Mouse (Mus musculus) stomach, embryonic 14.5 days (tissue): ENCODE measurements around the gene Kcna1. TPM values are rescaled to one million over a fixed set of nuclear protein-coding genes. Genes with fewer than 3 reads are reported as not detected.

Source experiments
- ATAC-seq: fragments of 200-750 bp; cut with Nextera tagmentation; 2 replicates; pipeline ENCODE4 v1.8.0; 2017; ENCODE audit warnings: low read depth, moderate TSS enrichment; ENCODE audit not compliant: insufficient number of reproducible peaks, insufficient read depth, low FRiP score
- H3K27ac ChIP-seq: fragments of 300-500 bp; sonication (generic); 2 replicates; pipeline ENCODE4 v1.5.1; 2014; ENCODE audit warnings: mild to moderate bottlenecking, low read length, moderate library complexity, mixed read lengths
- H3K27me3 ChIP-seq: fragments of 300-500 bp; sonication (generic); 2 replicates; pipeline ENCODE4 v1.6.1; 2014; ENCODE audit warnings: low read length, control low read depth, mixed read lengths; ENCODE audit not compliant: control insufficient read depth, insufficient read depth
- H3K36me3 ChIP-seq: fragments of 300-500 bp; sonication (generic); 2 replicates; pipeline ENCODE4 v1.6.1; 2014; ENCODE audit warnings: mild to moderate bottlenecking, control low read depth, low read length, moderate library complexity, mixed read lengths; ENCODE audit not compliant: control insufficient read depth, insufficient read depth
- H3K4me1 ChIP-seq: fragments of 300-500 bp; sonication (generic); 2 replicates; pipeline ENCODE4 v1.6.1; 2014; ENCODE audit warnings: low read length, control low read depth, mixed read lengths; ENCODE audit not compliant: control insufficient read depth, insufficient read depth
- H3K4me2 ChIP-seq: fragments of 300-500 bp; sonication (generic); replicated peaks from 2 replicates; pipeline ENCODE4 v1.6.1; 2014; ENCODE audit warnings: low read depth, low read length, control low read depth
- H3K4me3 ChIP-seq: fragments of 300-500 bp; sonication (generic); 2 replicates; pipeline ENCODE4 v1.5.1; 2014; ENCODE audit warnings: low read depth, low read length, control low read depth
- H3K9ac ChIP-seq: fragments of 300-500 bp; sonication (generic); replicated peaks from 2 replicates; pipeline ENCODE4 v1.6.1; 2014; ENCODE audit warnings: low read depth, mild to moderate bottlenecking, control low read depth, low read length, moderate library complexity, mixed read lengths
- H3K9me3 ChIP-seq: fragments of 300-500 bp; sonication (generic); 2 replicates; pipeline ENCODE4 v1.6.1; 2016; ENCODE audit warnings: low read depth, low read length, control low read depth; ENCODE audit not compliant: control insufficient read depth
- WGBS: fragments of 180-500 bp; shearing (Covaris S2); extraction: QIAGEN DNeasy Blood & Tissue Kit; methylation state at CpG from one replicate; pipeline ENCODE4 v1.1.7; 2014; 5-methylcytosine and 5-hydroxymethylcytosine counted together
- polyA plus RNA-seq: library from polyadenylated mRNA; unstranded; fragments of >200 nt; fragmentation: Nextera tagmentation; extraction: Ambion mirVana; gene quantifications from 2 replicates; pipeline ENCODE4 v1.2.1, GENCODE M21; 2014

Gene Kcna1
- polyA plus RNA-seq, 1 experiment from 2014 or later, result 1.5 TPM

- H3K36me3 ChIP-seq, result no peaks in the 10 kb centered on the region
- H3K4me3 ChIP-seq, result peak overlapping the region; percentile 43
- no peak overlapping the region for H3K9ac ChIP-seq
- H3K27ac ChIP-seq, result no peak overlapping the region
- H3K4me1 ChIP-seq, result peaks cover 9% of the 10 kb centered on the region; the same call in 1 of the 2 replicates
- peak; percentile 80 for ATAC-seq
- H3K9me3 ChIP-seq, result no peaks in the 10 kb centered on the region
- H3K27me3 ChIP-seq, result peaks cover 33% of the 10 kb centered on the region
- 2% methylated on average over 27 of the region's 27 CpGs for WGBS
- peak overlapping the region; percentile 81 for H3K4me2 ChIP-seq
Measured at GRCm38 (mm10) chr6:126645644-126646358, 383 bp downstream of the Kcna1 start.

- Histone ChIP-seq H3K27me3 (peaks cover 33% of the 10 kb centered on the region), H3K36me3 (no peaks in the 10 kb centered on the region), H3K4me1 (peaks cover 9% of the 10 kb centered on the region; the same call in 1 of the 2 replicates), H3K9ac (0 out of 2 replicates have a peak overlapping the region, but pooled peaks have one; percentile 6), H3K9me3 (no peaks in the 10 kb centered on the region), H3K4me2 (peak overlapping the region; percentile 81), H3K27ac (no peak overlapping the region), H3K4me3 (peak overlapping the region; percentile 43)
- ATAC-seq, result no peak
- 0% methylated on average over 24 of the region's 24 CpGs for WGBS
Measured at GRCm38 (mm10) chr6:126645044-126645541, 1.1 kb downstream of the Kcna1 start.

GRCm38 (mm10) chr6:126644181-126645043 is 1.8 kb downstream of the Kcna1 start:
- Histone ChIP-seq H3K36me3 (no peaks in the 10 kb centered on the region), H3K4me3 (peak overlapping the region; percentile 43), H3K27me3 (peaks cover 33% of the 10 kb centered on the region), H3K9ac (0 out of 2 replicates have a peak overlapping the region, but pooled peaks have one; percentile 6), H3K4me1 (peaks cover 9% of the 10 kb centered on the region; the same call in 1 of the 2 replicates), H3K27ac (no peak overlapping the region), H3K4me2 (peak overlapping the region; percentile 81), H3K9me3 (no peaks in the 10 kb centered on the region)
- peak; percentile 34; the same call in 1 of the 2 replicates for ATAC-seq
- under 1% methylated on average over 64 of the region's 66 CpGs for WGBS

GRCm38 (mm10) chr6:126643341-126644055 is 2.7 kb downstream of the Kcna1 start:
- Histone ChIP-seq H3K9ac (no peak overlapping the region), H3K36me3 (no peaks in the 10 kb centered on the region), H3K9me3 (no peaks in the 10 kb centered on the region), H3K4me1 (peaks cover 9% of the 10 kb centered on the region; the same call in 1 of the 2 replicates), H3K4me2 (peak overlapping the region; percentile 81), H3K4me3 (peak overlapping the region; percentile 43), H3K27me3 (peaks cover 33% of the 10 kb centered on the region), H3K27ac (no peak overlapping the region)
- 0 out of 2 replicates have a peak, but pooled peaks have one; percentile 24 for ATAC-seq
- 1% methylated on average over 25 of the region's 25 CpGs for WGBS

- 1% methylated on average over 36 of the region's 36 CpGs for WGBS
- Histone ChIP-seq H3K27me3 (peaks cover 33% of the 10 kb centered on the region), H3K4me2 (peak overlapping the region; percentile 81), H3K9me3 (no peaks in the 10 kb centered on the region), H3K27ac (no peak overlapping the region), H3K4me3 (peak overlapping the region; percentile 43), H3K9ac (no peak overlapping the region), H3K4me1 (peaks cover 9% of the 10 kb centered on the region; the same call in 1 of the 2 replicates), H3K36me3 (no peaks in the 10 kb centered on the region)
- no peak for ATAC-seq
Measured at GRCm38 (mm10) chr6:126642856-126643321, 3.3 kb downstream of the Kcna1 start.

GRCm38 (mm10) chr6:126628451-126628850 is 17.7 kb downstream of the Kcna1 start:
- H3K4me1 ChIP-seq, result no peaks in the 10 kb centered on the region
- H3K4me3 ChIP-seq, result no peak overlapping the region
- 76% methylated on average over 7 of the region's 7 CpGs for WGBS
- H3K9me3 ChIP-seq, result no peaks in the 10 kb centered on the region
- H3K36me3 ChIP-seq, result no peaks in the 10 kb centered on the region
- H3K27ac ChIP-seq, result no peak overlapping the region
- H3K9ac ChIP-seq, result no peak overlapping the region
- ATAC-seq, result no peak
- no peak overlapping the region for H3K4me2 ChIP-seq
- no peaks in the 10 kb centered on the region for H3K27me3 ChIP-seq

GRCm38 (mm10) chr6:126618455-126618854 is 27.7 kb downstream of the Kcna1 start:
- WGBS, result 81% methylated on average over 4 of the region's 4 CpGs
- no peak for ATAC-seq

GRCm38 (mm10) chr6:126610746-126611145 is 35.4 kb downstream of the Kcna1 start:
- no peak overlapping the region for H3K4me3 ChIP-seq
- H3K9ac ChIP-seq, result no peak overlapping the region
- no peak for ATAC-seq
- WGBS, result 83% methylated on average over 4 of the region's 4 CpGs
- H3K27ac ChIP-seq, result no peak overlapping the region
- H3K27me3 ChIP-seq, result no peaks in the 10 kb centered on the region
- no peaks in the 10 kb centered on the region for H3K9me3 ChIP-seq
- H3K36me3 ChIP-seq, result no peaks in the 10 kb centered on the region
- H3K4me1 ChIP-seq, result no peaks in the 10 kb centered on the region
- no peak overlapping the region for H3K4me2 ChIP-seq

More at GRCm38 (mm10) chr6:126618455-126618854, 27.7 kb downstream of the Kcna1 start:
- Histone ChIP-seq H3K27me3 (no peaks in the 10 kb centered on the region), H3K9me3 (no peaks in the 10 kb centered on the region), H3K27ac (no peak overlapping the region), H3K4me3 (no peak overlapping the region), H3K9ac (no peak overlapping the region), H3K4me2 (no peak overlapping the region), H3K4me1 (no peaks in the 10 kb centered on the region), H3K36me3 (no peaks in the 10 kb centered on the region)
